Mouse (Mus musculus) CH12.LX (cell line): ENCODE results near the gene Aff3.

Experiments
- CTCF ChIP-seq, 2 experiments: IDR thresholded peaks in 1 of 2; conservative IDR thresholded peaks in 1 of 2; 2 replicates each; pipeline ENCODE4 v1.5.1; 2011 to 2012; ENCODE audit warnings: low read depth in 2 of 2, low read length in 2 of 2, improper control_type of control experiment in 1 of 2, inconsistent platforms in 1 of 2, mild to moderate bottlenecking in 1 of 2, moderate library complexity in 1 of 2
- EP300 ChIP-seq: IDR thresholded peaks from 2 replicates; pipeline ENCODE4 v1.6.1; 2011; ENCODE audit warnings: low read length, improper control_type of control experiment
- MAX ChIP-seq: IDR thresholded peaks from 2 replicates; pipeline ENCODE4 v1.6.1; 2011; ENCODE audit warnings: low read length, improper control_type of control experiment
- POLR2A ChIP-seq: IDR thresholded peaks from 2 replicates; pipeline ENCODE4 v1.6.1; 2011; ENCODE audit warnings: low read depth, mild to moderate bottlenecking, improper control_type of control experiment, low read length
- USF1 ChIP-seq: IDR thresholded peaks from 2 replicates; pipeline ENCODE4 v1.6.1; 2014; ENCODE audit warnings: low read depth, mild to moderate bottlenecking, inconsistent platforms, low read length, improper control_type of control experiment

GRCm38 (mm10) chr1:38393516-38393915, 271.2 kb downstream of the Aff3 start:
- TF ChIP-seq CTCF (conservative IDR thresholded peaks at IDR 0.05 in 1 of 2, IDR thresholded peaks at IDR 0.05 in 1 of 2; ENCODE audit: low read depth in 2 of 2, low read length in 2 of 2) (no peak), EP300 (no peak), MAX (no peak), USF1 (no peak), POLR2A (no peak)
